Mouse (Mus musculus) forebrain, postnatal 0 days (tissue): ENCODE data around the gene Lipt1. TPM values are rescaled to one million over a fixed set of nuclear protein-coding genes. Genes with fewer than 3 reads are reported as not detected.
A peak's percentile ranks its signal among the peaks of the same experiment; 100 is the strongest.

Experiments used
- ATAC-seq: fragments of 200-750 bp; cut with Nextera tagmentation; 2 replicates; pipeline ENCODE4 v1.8.0; 2017; ENCODE audit warnings: mild to moderate bottlenecking, moderate library complexity
- DNase-seq: peaks from one replicate; pipeline ENCODE4 v3.0.0-alpha.2; 2015
- H3K27ac ChIP-seq: fragments of 300-500 bp; sonication (generic); 2 replicates; pipeline ENCODE4 v1.5.1; 2014; ENCODE audit warnings: low read depth, mild to moderate bottlenecking, antibody characterized with exemption, low read length, moderate library complexity, mixed read lengths
- H3K27me3 ChIP-seq: fragments of 300-500 bp; sonication (generic); 2 replicates; pipeline ENCODE4 v1.6.1; 2014; ENCODE audit warnings: mild to moderate bottlenecking, low read length, mixed read lengths; ENCODE audit not compliant: insufficient read depth
- H3K36me3 ChIP-seq: fragments of 300-500 bp; sonication (generic); 2 replicates; pipeline ENCODE4 v1.6.1; 2014; ENCODE audit warnings: mild to moderate bottlenecking, moderate library complexity; ENCODE audit not compliant: insufficient read depth
- H3K4me1 ChIP-seq: fragments of 300-500 bp; sonication (generic); 2 replicates; pipeline ENCODE4 v1.6.1; 2014; ENCODE audit warnings: antibody characterized with exemption; ENCODE audit not compliant: insufficient read depth
- H3K4me2 ChIP-seq: fragments of 300-500 bp; sonication (generic); 2 replicates; pipeline ENCODE4 v1.6.1; 2014; ENCODE audit warnings: low read depth, mild to moderate bottlenecking, moderate library complexity
- H3K4me3 ChIP-seq: fragments of 300-500 bp; sonication (generic); 2 replicates; pipeline ENCODE4 v1.5.1; 2014; ENCODE audit warnings: low read depth, low read length, mixed read lengths
- H3K9ac ChIP-seq: fragments of 300-500 bp; sonication (generic); 2 replicates; pipeline ENCODE4 v1.6.1; 2014; ENCODE audit warnings: mild to moderate bottlenecking
- H3K9me3 ChIP-seq: fragments of 300-500 bp; sonication (generic); 2 replicates; pipeline ENCODE4 v1.6.1; 2016; ENCODE audit warnings: low read length
- CTCF ChIP-seq: sonication (generic); IDR thresholded peaks from 2 replicates; pipeline ENCODE4 v1.5.1; 2016; ENCODE audit warnings: antibody characterized with exemption, control low read depth, low read depth
- WGBS: fragments of 180-500 bp; shearing (Covaris S2); extraction: QIAGEN DNeasy Blood & Tissue Kit; methylation state at CpG from one replicate; pipeline ENCODE4 v1.1.7; 2014; 5-methylcytosine and 5-hydroxymethylcytosine counted together
- polyA plus RNA-seq: library from polyadenylated mRNA; unstranded; fragments of >200 nt; fragmentation: Nextera tagmentation; extraction: Ambion mirVana; gene quantifications from 2 replicates; pipeline ENCODE4 v1.2.1, GENCODE M21; 2015
- total RNA-seq: library from RNA; depleted of rRNA; stranded (reverse); fragments of >200 nt; gene quantifications from 2 replicates; pipeline ENCODE4 v1.2.3, GENCODE M21; 2014; rRNA removed

Gene Lipt1
- total RNA-seq (8.1 and 10.8 TPM in 2 replicates), polyA plus RNA-seq (5.7 TPM in 2 replicates)

GRCm38 (mm10) chr1:37871704-37872103 is at the start of gene Lipt1:
Lipt1 (plus strand) TSS chr1:37871738.
- no peak for TF ChIP-seq CTCF
- DNase-seq (no peak), ATAC-seq (peak; percentile 28; the same call in 1 of the 2 replicates)
- peaks cover 7% of the 10 kb centered on the region; the same call in 1 of the 2 replicates for H3K4me1 ChIP-seq
- peak within 1 kb of the TSS; percentile 78 for H3K27ac ChIP-seq
- H3K9ac ChIP-seq, result peak within 1 kb of the TSS; percentile 45
- peak within 1 kb of the TSS; percentile 58 for H3K4me2 ChIP-seq
- 4% methylated on average over 7 of the region's 7 CpGs for WGBS
- peaks cover 14% of the 10 kb centered on the region for H3K36me3 ChIP-seq
- H3K9me3 ChIP-seq, result no peaks in the 10 kb centered on the region
- H3K27me3 ChIP-seq, result peaks cover 3% of the 10 kb centered on the region; the same call in 1 of the 2 replicates
- peak within 1 kb of the TSS; percentile 46 for H3K4me3 ChIP-seq

GRCm38 (mm10) chr1:37831681-37832080 is 39.9 kb upstream of the Lipt1 start:
- no peak for DNase-seq
- no peak for TF ChIP-seq CTCF

DNA sequence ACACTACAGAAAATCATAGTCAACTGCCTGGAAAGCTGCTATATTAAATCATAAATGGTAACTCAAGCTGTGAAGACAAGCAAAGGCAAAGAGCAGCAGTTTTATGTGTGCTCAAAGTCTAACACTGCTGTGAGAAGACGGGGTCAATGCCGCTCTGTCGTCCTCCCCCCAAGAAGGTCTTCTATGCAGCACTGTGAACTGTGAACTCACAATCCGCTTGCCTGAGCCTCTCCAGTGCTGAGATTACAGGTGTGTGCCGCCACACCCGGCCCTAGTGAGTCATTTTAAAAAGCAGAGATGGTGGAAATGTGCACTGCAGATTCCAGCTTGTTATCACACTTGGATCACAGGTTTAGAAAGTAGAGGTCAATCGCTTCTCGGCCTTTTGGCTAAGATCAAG is 24.7 kb upstream of the Lipt1 start:
- Histone ChIP-seq H3K36me3 (0 out of 2 replicates have a peak, but pooled peaks cover 6% of the 10 kb centered on the region), H3K27ac (no peak overlapping the region), H3K4me3 (no peak overlapping the region), H3K4me1 (no peaks in the 10 kb centered on the region), H3K9ac (no peak overlapping the region), H3K9me3 (no peaks in the 10 kb centered on the region), H3K27me3 (no peaks in the 10 kb centered on the region), H3K4me2 (no peak overlapping the region)
- 84% methylated on average over 8 of the region's 8 CpGs for WGBS
- ATAC-seq, result no peak
- no peak for DNase-seq
- TF ChIP-seq CTCF, result no peak

More at GRCm38 (mm10) chr1:37831681-37832080, 39.9 kb upstream of the Lipt1 start:
- 70% methylated on average over 2 of the region's 2 CpGs for WGBS
- Histone ChIP-seq H3K9me3 (no peaks in the 10 kb centered on the region), H3K27ac (no peak overlapping the region), H3K4me2 (no peak overlapping the region), H3K4me1 (no peaks in the 10 kb centered on the region), H3K9ac (no peak overlapping the region), H3K27me3 (no peaks in the 10 kb centered on the region), H3K4me3 (no peak overlapping the region), H3K36me3 (peaks cover 21% of the 10 kb centered on the region)
- ATAC-seq, result no peak

- Histone ChIP-seq H3K27me3 (no peaks in the 10 kb centered on the region), H3K4me2 (no peak overlapping the region), H3K9me3 (no peaks in the 10 kb centered on the region), H3K4me3 (no peak overlapping the region), H3K27ac (no peak overlapping the region), H3K36me3 (peaks cover 14% of the 10 kb centered on the region; the same call in 1 of the 2 replicates), H3K9ac (no peak overlapping the region), H3K4me1 (no peaks in the 10 kb centered on the region)
- DNase-seq (no peak), ATAC-seq (no peak)
- TF ChIP-seq CTCF, result no peak
- 66% methylated on average over 2 of the region's 2 CpGs for WGBS
Observed at GRCm38 (mm10) chr1:37850696-37851095, 20.8 kb upstream of the Lipt1 start.

DNA sequence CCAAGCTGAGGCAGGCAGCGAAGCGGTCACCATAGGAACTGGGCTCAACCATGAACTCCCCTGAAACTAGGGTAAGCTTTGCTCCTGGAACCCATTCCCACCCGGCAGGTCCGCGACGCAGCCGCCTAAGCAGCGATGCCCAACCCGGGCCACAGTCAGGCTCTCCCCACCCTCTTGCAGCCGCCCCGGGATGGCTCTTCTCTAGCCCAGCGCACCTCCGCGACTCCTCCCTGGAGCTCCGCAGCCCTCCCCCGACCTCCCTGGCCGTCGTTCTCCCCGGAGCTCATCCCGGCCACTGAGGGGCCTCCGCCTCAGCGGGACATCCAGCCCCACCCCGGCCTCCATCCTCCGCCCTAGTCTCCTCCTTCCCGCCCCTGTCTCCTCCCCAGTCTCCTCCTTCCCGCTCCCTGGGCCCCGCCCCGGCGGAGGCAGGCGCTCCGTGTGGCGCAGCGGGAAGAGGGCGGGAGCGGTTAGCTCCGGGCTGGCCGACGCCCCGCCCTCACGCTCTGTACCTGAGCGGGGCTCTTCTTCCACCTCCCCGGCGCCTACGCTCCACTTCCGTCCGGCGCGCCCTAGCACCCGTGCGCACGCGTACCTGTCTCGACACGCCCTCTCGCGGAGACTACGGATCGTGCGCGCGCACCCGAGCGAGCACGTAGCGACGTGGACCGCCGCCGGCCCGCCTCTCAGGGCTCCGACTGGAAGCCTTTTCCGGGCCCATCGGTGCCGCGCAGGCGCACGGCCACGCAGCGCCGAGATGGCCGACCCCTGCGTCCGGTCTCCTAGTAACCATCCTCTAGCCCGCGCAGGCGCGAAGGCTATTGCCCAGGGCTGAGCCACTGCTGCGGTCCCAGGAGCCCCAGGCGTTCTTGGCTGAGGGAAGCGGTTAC is 6.8 kb upstream of the Lipt1 start:
- Histone ChIP-seq H3K4me3 (peak overlapping the region; percentile 82), H3K4me2 (peak overlapping the region; percentile 70), H3K27me3 (peaks cover 3% of the 10 kb centered on the region; the same call in 1 of the 2 replicates), H3K27ac (peak overlapping the region; percentile 86), H3K36me3 (no peaks in the 10 kb centered on the region), H3K9me3 (no peaks in the 10 kb centered on the region), H3K9ac (peak overlapping the region; percentile 63), H3K4me1 (no peaks in the 10 kb centered on the region)
- peak; percentile 72 for TF ChIP-seq CTCF
- WGBS, result 1% methylated on average over 83 of the region's 90 CpGs
- DNase-seq (peak; percentile 100), ATAC-seq (peak; percentile 95)

- 8% methylated on average over 23 of the region's 23 CpGs for WGBS
Observed at GRCm38 (mm10) chr1:37865401-37866215, 5.9 kb upstream of the Lipt1 start.

More at GRCm38 (mm10) chr1:37865401-37866215, 5.9 kb upstream of the Lipt1 start:
- Histone ChIP-seq H3K4me2 (peak overlapping the region; percentile 70), H3K27ac (peak overlapping the region; percentile 86), H3K27me3 (peaks cover 3% of the 10 kb centered on the region; the same call in 1 of the 2 replicates), H3K4me3 (peak overlapping the region; percentile 82), H3K9ac (peak overlapping the region; percentile 63), H3K36me3 (no peaks in the 10 kb centered on the region), H3K9me3 (no peaks in the 10 kb centered on the region), H3K4me1 (no peaks in the 10 kb centered on the region)
- no peak for TF ChIP-seq CTCF
- no peak for ATAC-seq
- DNase-seq, result no peak
